Mouse (Mus musculus) right cerebral cortex, adult 18-20 months (tissue): ENCODE measurements around the gene Armc8.
A peak's percentile ranks its signal among the peaks of the same experiment; 100 is the strongest.

ENCODE experiments used
- DNase-seq: peaks from one replicate; pipeline ENCODE4 v3.0.0; 2022; ENCODE audit warnings: mixed read lengths

Armc8 gene

GRCm38 (mm10) chr9:99492634-99493200, 76.0 kb downstream of the Armc8 start:
- no peak for DNase-seq

- DNase-seq, result no peak
These were observed 77.6 kb downstream of the Armc8 start for GRCm38 (mm10) chr9:99491050-99491449.

GRCm38 (mm10) chr9:99487841-99488240, 80.9 kb downstream of the Armc8 start:
- DNase-seq, result no peak

- no peak for DNase-seq
These were observed 81.5 kb downstream of the Armc8 start for GRCm38 (mm10) chr9:99487126-99487695.

- DNase-seq, result no peak
These were observed 83.6 kb downstream of the Armc8 start for GRCm38 (mm10) chr9:99485144-99485543.

- no peak for DNase-seq
These were observed 84.1 kb downstream of the Armc8 start for GRCm38 (mm10) chr9:99484632-99485031.

- DNase-seq, result no peak
These were observed 85.5 kb downstream of the Armc8 start for GRCm38 (mm10) chr9:99483191-99483590.

- peak; percentile 38 for DNase-seq
These were observed 87.9 kb downstream of the Armc8 start for GRCm38 (mm10) chr9:99480764-99481163.

GRCm38 (mm10) chr9:99479181-99479711, 89.5 kb downstream of the Armc8 start:
- DNase-seq, result peak; percentile 65

GRCm38 (mm10) chr9:99471334-99471733, 97.4 kb downstream of the Armc8 start:
- no peak for DNase-seq

GRCm38 (mm10) chr9:99470347-99471092, 98.2 kb downstream of the Armc8 start:
- no peak for DNase-seq

- DNase-seq, result no peak
These were observed 98.9 kb downstream of the Armc8 start for GRCm38 (mm10) chr9:99469681-99470273.

- no peak for DNase-seq
These were observed 100.1 kb downstream of the Armc8 start for GRCm38 (mm10) chr9:99468572-99468971.

- no peak for DNase-seq
These were observed 103.8 kb downstream of the Armc8 start for GRCm38 (mm10) chr9:99464876-99465275.

- no peak for DNase-seq
These were observed 109.0 kb downstream of the Armc8 start for GRCm38 (mm10) chr9:99459730-99460129.

GRCm38 (mm10) chr9:99458529-99459208, 110.0 kb downstream of the Armc8 start:
- DNase-seq, result peak; percentile 40

GRCm38 (mm10) chr9:99454211-99454610, 114.5 kb downstream of the Armc8 start:
- no peak for DNase-seq

GRCm38 (mm10) chr9:99451161-99451560, 117.5 kb downstream of the Armc8 start, which contains the start of gene Nme9:
Gene Nme9, plus strand, starts transcription at chr9:99451475.
- DNase-seq, result no peak

GRCm38 (mm10) chr9:99449886-99450647, 118.6 kb downstream of the Armc8 start:
- DNase-seq, result peak; percentile 35

- no peak for DNase-seq
These were observed 121.4 kb downstream of the Armc8 start for GRCm38 (mm10) chr9:99447323-99447722.

- DNase-seq, result no peak
These were observed 122.4 kb downstream of the Armc8 start for GRCm38 (mm10) chr9:99446259-99446658.

GRCm38 (mm10) chr9:99444590-99445178, 124.0 kb downstream of the Armc8 start:
- DNase-seq, result no peak
